Mouse (Mus musculus) heart, postnatal 0 days (tissue): Measurements from ENCODE around the gene Sec24a.

Source experiments
- CTCF ChIP-seq: IDR thresholded peaks from 2 replicates; pipeline ENCODE4 v1.5.1; 2016; ENCODE audit warnings: antibody characterized with exemption, control low read depth, low read depth
- EP300 ChIP-seq: IDR thresholded peaks from 2 replicates; pipeline ENCODE4 v1.6.1; 2016; ENCODE audit warnings: antibody characterized with exemption, low read depth

GRCm38 (mm10) chr11:51812022-51812546, 48.6 kb upstream of the Sec24a start:
- TF ChIP-seq CTCF (no peak), EP300 (no peak)
